Mouse (Mus musculus) G1E (cell line): Measurements from ENCODE around the gene Gm10570.

Experiments
- CTCF ChIP-seq: IDR thresholded peaks from 2 replicates; pipeline ENCODE4 v1.5.1; 2012; ENCODE audit warnings: low read depth, low read length, inconsistent platforms, mixed read lengths
- GATA2 ChIP-seq: IDR thresholded peaks from 2 replicates; pipeline ENCODE4 v1.6.1; 2012; ENCODE audit warnings: low read depth, low read length, inconsistent platforms, borderline replicate concordance
- POLR2AphosphoS5 ChIP-seq: IDR thresholded peaks from 2 replicates; pipeline ENCODE4 v1.6.1; 2012; ENCODE audit warnings: low read depth, low read length, inconsistent platforms; ENCODE audit not compliant: insufficient replicate concordance

DNA sequence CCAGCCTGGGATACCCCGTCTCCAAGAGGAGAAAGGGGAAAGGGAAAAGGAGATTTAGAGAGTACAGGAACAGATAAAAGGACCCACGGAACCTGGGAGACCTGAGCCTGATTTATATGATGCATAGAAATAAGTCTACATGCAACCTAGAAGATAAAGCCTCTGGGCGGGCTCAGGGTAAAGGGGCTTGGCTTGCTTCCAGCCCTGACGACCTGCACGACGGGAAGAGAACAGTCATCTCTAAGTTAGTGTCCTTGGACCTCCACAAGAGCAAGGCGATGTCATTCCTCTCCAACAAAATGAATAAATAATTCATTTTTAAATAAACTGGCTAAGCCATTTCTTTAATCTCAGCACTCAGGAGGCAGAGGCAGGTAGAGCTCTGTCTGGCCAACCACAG, 14.1 kb upstream of the Gm10570 start:
- TF ChIP-seq CTCF = no peak
- TF ChIP-seq GATA2 = no peak
- no peak for TF ChIP-seq POLR2AphosphoS5
